Mouse (Mus musculus) left cerebral cortex, postnatal 14 days (tissue): Measurements from ENCODE around the gene Loxl3. TPM values are rescaled to one million over a fixed set of nuclear protein-coding genes. Genes with fewer than 3 reads are reported as not detected.

Experiments
- DNase-seq, 2 experiments: peaks; one replicate each; pipeline ENCODE4 v3.0.0; 2021 to 2022; ENCODE audit warnings: low spot score in 2 of 2, mixed read lengths in 1 of 2
- intact Hi-C: fragments of 180-260 bp; cut with DNase I; formaldehyde crosslinking; loops from one replicate; pipeline ENCODE4 v1.15.1; 2025
- total RNA-seq, 2 experiments: library from RNA; stranded (reverse); gene quantifications; 2 replicates each; pipeline ENCODE4 v1.2.3; 2021

Loxl3 gene
- total RNA-seq, 2 experiments from 2014 or later = 3.0 to 3.3 TPM

- no peak for DNase-seq
- intact Hi-C loops = loop anchor here (5.0 kb wide), 1 partner anchor 78 kb away; no protein-coding TSS in a partner anchor
Measured at GRCm38 (mm10) chr6:83074979-83075378, 41.0 kb downstream of the Loxl3 start.

GRCm38 (mm10) chr6:83077630-83078323 lies 43.8 kb downstream of the Loxl3 start, which contains the start of gene Pcgf1:
Gene Pcgf1 (plus strand): TSS chr6:83077869.
- DNase-seq = peak in 1 of 2 experiments; percentile 35
- intact Hi-C loops = loop anchor here (5.0 kb wide), 1 partner anchor 80 kb away; no protein-coding TSS in a partner anchor

GRCm38 (mm10) chr6:83078324-83078858 lies 44.4 kb downstream of the Loxl3 start:
- intact Hi-C loops = loop anchor here (5.0 kb wide), 1 partner anchor 81 kb away; no protein-coding TSS in a partner anchor
- DNase-seq = peak; percentile 98 to 99

GRCm38 (mm10) chr6:83080210-83080609 lies 46.2 kb downstream of the Loxl3 start:
- no peak for DNase-seq
- intact Hi-C loops = no loop called here

GRCm38 (mm10) chr6:83083497-83083896 lies 49.5 kb downstream of the Loxl3 start:
- DNase-seq = no peak

GRCm38 (mm10) chr6:83084477-83084876 lies 50.5 kb downstream of the Loxl3 start:
- intact Hi-C loops = no loop called here
- no peak for DNase-seq

More at GRCm38 (mm10) chr6:83083497-83083896, 49.5 kb downstream of the Loxl3 start:
- intact Hi-C loops = no loop called here

- DNase-seq = no peak
- intact Hi-C loops = no loop called here
Measured at GRCm38 (mm10) chr6:83086121-83087035, 52.4 kb downstream of the Loxl3 start, which contains the start of gene Lbx2. Gene Lbx2 (plus strand): TSS chr6:83086367.

- DNase-seq = no peak
- intact Hi-C loops = no loop called here
Measured at GRCm38 (mm10) chr6:83087205-83087925, 53.4 kb downstream of the Loxl3 start.

- intact Hi-C loops = no loop called here
- DNase-seq = no peak
Measured at GRCm38 (mm10) chr6:83087926-83088260, 53.9 kb downstream of the Loxl3 start.

- intact Hi-C loops = no loop called here
- DNase-seq = no peak
Measured at GRCm38 (mm10) chr6:83092416-83093127, 58.6 kb downstream of the Loxl3 start.

GRCm38 (mm10) chr6:83095968-83096367 lies 62.0 kb downstream of the Loxl3 start:
- DNase-seq = no peak
- intact Hi-C loops = no loop called here

- intact Hi-C loops = no loop called here
- DNase-seq = no peak
Measured at GRCm38 (mm10) chr6:83098411-83098810, 64.4 kb downstream of the Loxl3 start.

GRCm38 (mm10) chr6:83101316-83101687 lies 67.3 kb downstream of the Loxl3 start, which contains the start of the genes Ccdc142 and Gm42688:
Gene Ccdc142 (plus strand): TSS chr6:83101601.
Gene Gm42688 (plus strand): TSS chr6:83101617.
- peak; percentile 89 to 92 for DNase-seq
- intact Hi-C loops = loop anchor here (1.0 kb wide), 2 partner anchors 47 to 105 kb away; partner anchors contain the start of gene Aup1

GRCm38 (mm10) chr6:83101688-83102556 lies 67.9 kb downstream of the Loxl3 start:
- peak; percentile 46 to 63 for DNase-seq

More at GRCm38 (mm10) chr6:83101688-83102556, 67.9 kb downstream of the Loxl3 start:
- intact Hi-C loops = loop anchor here (1.0 kb wide), 2 partner anchors 48 to 106 kb away; partner anchors contain the start of gene Aup1
